Mouse (Mus musculus) neural tube, embryonic 10.5 days (tissue): ENCODE measurements around the gene Prorsd1.

Source experiments
- DNase-seq: peaks from one replicate; pipeline ENCODE4 v3.0.0-alpha.2; 2017; ENCODE audit warnings: low spot score; ENCODE audit errors: extremely low spot score

Gene Prorsd1

DNA sequence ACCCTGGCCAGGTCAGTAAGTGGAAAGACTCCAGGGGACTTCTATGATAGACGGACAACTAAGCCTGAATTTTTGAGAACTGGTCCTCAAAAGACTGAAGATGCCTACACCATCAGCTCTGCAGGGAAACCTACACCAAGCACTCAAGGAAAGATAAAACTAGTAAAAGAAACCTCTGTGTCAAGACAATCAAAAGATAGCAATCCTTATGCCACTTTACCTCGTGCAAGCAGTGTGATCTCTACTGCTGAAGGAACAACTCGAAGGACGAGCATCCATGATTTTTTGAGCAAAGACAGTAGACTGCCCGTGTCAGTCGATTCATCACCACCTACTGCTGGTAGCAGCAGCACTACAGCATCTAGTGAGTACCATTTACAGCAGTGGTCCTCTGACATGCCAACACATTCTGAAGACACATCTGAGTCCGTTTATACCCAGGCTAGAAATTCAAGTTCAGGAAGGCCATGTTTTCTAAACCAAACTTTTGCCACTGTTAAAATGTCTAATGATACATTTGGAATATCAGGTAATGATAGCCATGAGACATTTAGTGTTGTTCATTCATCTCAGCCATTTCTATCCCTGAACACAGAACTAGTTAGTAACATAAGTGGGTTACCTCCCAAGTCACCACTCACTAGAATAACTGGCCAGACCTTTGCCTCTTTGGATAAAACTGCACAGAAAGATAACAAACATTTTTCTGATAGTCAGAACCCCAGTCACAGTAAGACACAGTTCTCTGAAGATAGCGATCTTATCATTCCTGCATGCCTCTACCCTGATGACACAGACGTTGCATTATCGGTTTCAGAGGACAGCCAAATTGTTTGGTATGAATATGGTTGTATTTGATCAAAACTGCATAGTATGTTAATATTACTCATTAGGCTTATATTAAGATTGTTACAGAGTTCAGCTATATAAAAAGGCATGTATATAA is 10.6 kb downstream of the Prorsd1 start:
- DNase-seq, result no peak

DNA sequence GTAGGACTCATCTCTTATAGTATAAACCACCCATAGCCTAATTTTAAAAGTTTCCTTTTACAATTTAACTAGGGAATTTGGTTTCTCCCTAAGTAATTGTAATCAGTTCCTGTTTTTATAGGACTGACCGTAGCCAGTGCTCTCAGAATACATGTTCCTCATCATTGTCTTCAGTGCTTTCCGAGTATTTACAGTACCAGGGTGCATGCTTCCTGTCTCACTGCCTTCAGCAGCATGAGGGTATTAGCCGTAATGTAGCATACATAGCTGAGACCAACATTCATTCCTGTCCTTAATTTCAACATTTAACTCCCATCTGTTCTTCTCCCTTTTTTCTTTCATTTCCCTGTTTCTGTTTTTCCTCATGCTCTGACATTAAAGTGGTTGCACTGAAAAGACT is 17.9 kb downstream of the Prorsd1 start:
- DNase-seq, result no peak

DNA sequence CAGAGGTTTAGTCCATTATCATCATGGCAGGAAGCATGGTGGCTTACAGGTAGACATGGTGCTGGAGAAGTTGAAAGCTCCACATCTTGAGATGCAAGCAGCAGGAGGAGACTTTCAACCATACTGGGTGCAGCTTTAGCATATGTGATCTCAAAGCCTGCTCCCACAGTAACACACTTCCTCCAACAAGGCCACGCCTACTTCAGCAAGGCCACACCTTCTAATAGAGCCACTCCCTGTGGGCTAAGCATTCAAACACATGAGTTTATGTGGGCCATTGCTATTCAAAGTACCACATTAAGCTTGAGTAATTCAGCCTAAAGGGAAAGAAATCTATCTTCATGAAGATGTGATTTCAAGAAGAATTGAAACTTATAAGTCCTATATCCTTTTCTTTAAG is 21.7 kb downstream of the Prorsd1 start:
- no peak for DNase-seq

DNA sequence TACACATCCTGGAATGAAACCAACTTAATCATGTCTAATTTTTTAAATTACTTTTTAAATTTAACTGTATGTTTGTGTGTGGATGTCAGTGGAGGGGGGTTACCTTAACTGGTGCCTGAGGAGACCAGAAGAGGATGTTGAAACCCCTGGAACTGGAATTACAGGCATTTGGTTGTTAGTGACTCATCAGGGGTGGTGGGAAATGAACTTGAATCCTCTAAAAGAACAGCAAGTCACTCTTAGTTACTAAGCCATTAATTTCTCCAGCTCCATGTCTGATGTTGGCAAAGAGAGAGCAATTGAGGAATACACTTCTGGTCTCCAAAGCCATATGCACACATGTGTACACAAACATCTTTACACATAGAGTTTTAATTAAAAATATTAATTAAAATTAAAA is 40.2 kb downstream of the Prorsd1 start:
- DNase-seq, result no peak
